Mouse (Mus musculus): ENCODE measurements around the gene Slc4a3. TPM values are rescaled to one million over a fixed set of nuclear protein-coding genes. Genes with fewer than 3 reads are reported as not detected.

Gene Slc4a3
- polyA plus RNA-seq, 2 experiments from 2014 or later = 0.07 TPM; not detected in 1

GRCm38 (mm10) chr1:75524679-75525078, 21.4 kb upstream of the Slc4a3 start:
- ATAC-seq = no peak

- no peak for ATAC-seq
These were observed 15.5 kb upstream of the Slc4a3 start for GRCm38 (mm10) chr1:75530546-75530945.

- ATAC-seq = no peak
These were observed 13.5 kb upstream of the Slc4a3 start for GRCm38 (mm10) chr1:75532280-75533172.

- ATAC-seq = no peak
These were observed 12.5 kb upstream of the Slc4a3 start for GRCm38 (mm10) chr1:75533325-75534252.

GRCm38 (mm10) chr1:75537587-75537986, 8.5 kb upstream of the Slc4a3 start:
- no peak for ATAC-seq

- no peak for ATAC-seq
These were observed 7.4 kb upstream of the Slc4a3 start for GRCm38 (mm10) chr1:75538597-75539190.

- ATAC-seq = no peak
These were observed 4.6 kb upstream of the Slc4a3 start for GRCm38 (mm10) chr1:75541496-75541895.

- no peak for ATAC-seq
These were observed 1.7 kb upstream of the Slc4a3 start for GRCm38 (mm10) chr1:75544351-75544750.

- ATAC-seq = no peak
These were observed 1.3 kb downstream of the Slc4a3 start for GRCm38 (mm10) chr1:75547351-75547750.

GRCm38 (mm10) chr1:75548083-75548482, 2.0 kb downstream of the Slc4a3 start:
- ATAC-seq = no peak

GRCm38 (mm10) chr1:75548871-75549270, 2.8 kb downstream of the Slc4a3 start:
- ATAC-seq = no peak

GRCm38 (mm10) chr1:75549289-75550279, 3.5 kb downstream of the Slc4a3 start:
- ATAC-seq = no peak

- no peak for ATAC-seq
These were observed 4.5 kb downstream of the Slc4a3 start for GRCm38 (mm10) chr1:75550586-75550985.

GRCm38 (mm10) chr1:75555680-75556079, 9.6 kb downstream of the Slc4a3 start:
- no peak for ATAC-seq

GRCm38 (mm10) chr1:75556143-75556781, 10.2 kb downstream of the Slc4a3 start:
- no peak for ATAC-seq

GRCm38 (mm10) chr1:75557041-75557440, 11.0 kb downstream of the Slc4a3 start:
- ATAC-seq = no peak

- no peak for ATAC-seq
These were observed 12.5 kb downstream of the Slc4a3 start for GRCm38 (mm10) chr1:75558388-75559178.

GRCm38 (mm10) chr1:75559212-75559925, 13.3 kb downstream of the Slc4a3 start:
- ATAC-seq = peak; percentile 79

GRCm38 (mm10) chr1:75560206-75560913, 14.3 kb downstream of the Slc4a3 start:
- ATAC-seq = no peak

Measured in activated CD4-positive, CD25-positive, alpha-beta regulatory T cell, adult 4 months (primary cell).